40 mouse cellular contexts compared by ENCODE assay signal in genomic region chr6:34979291-34979690, GRCm38 (mm10). TPM values are rescaled to one million over a fixed set of nuclear protein-coding genes. Genes with fewer than 3 reads are reported as not detected.
"Had no signal": no experiment of that assay in that cellular context is flagged by ENCODE, and none has a peak within 500 bp of the region (broad histone marks: within the 10 kb centered on the region; RNA-seq: fewer than 3 reads in every experiment).

No protein-coding gene starts in this region.

- H3K4me2 ChIP-seq: embryonic facial prominence, embryonic 12.5 days; embryonic facial prominence, embryonic 13.5 days; embryonic facial prominence, embryonic 15.5 days; forebrain, embryonic 12.5 days; forebrain, embryonic 13.5 days; forebrain, embryonic 15.5 days had no signal

- DNase-seq: cerebellum, adult 18-20 months; cerebellum, adult 2 months; cerebellum, adult 8-10 months; cerebellum, adult 9-10 months; cerebellum, adult 9-11 months; cerebellum, postnatal 10 days; cerebellum, postnatal 14 days; cerebellum, postnatal 25 days; cerebellum, postnatal 36 days; embryo, embryonic 11 days; forebrain, postnatal 0 days; gastrocnemius, adult 2 months; gastrocnemius, postnatal 10 days; gastrocnemius, postnatal 14 days; gastrocnemius, postnatal 25 days; gastrocnemius, postnatal 36 days; heart, adult 11 months; heart, adult 18-20 months; heart, adult 2 months had no signal

- H3K4me1 ChIP-seq: embryonic facial prominence, embryonic 13.5 days; embryonic facial prominence, embryonic 15.5 days; forebrain, embryonic 12.5 days; forebrain, embryonic 13.5 days; forebrain, embryonic 15.5 days had no signal

- H3K27ac ChIP-seq: embryonic facial prominence, embryonic 10.5 days; embryonic facial prominence, embryonic 12.5 days; embryonic facial prominence, embryonic 13.5 days; embryonic facial prominence, embryonic 15.5 days; forebrain, embryonic 12.5 days; forebrain, embryonic 13.5 days; forebrain, embryonic 15.5 days; gastrocnemius, adult 2 months; heart, adult 2 months had no signal

- ATAC-seq: forebrain, embryonic 13.5 days; forebrain, embryonic 14.5 days; forebrain, embryonic 15.5 days; forebrain, embryonic 16.5 days; forebrain, postnatal 0 days had no signal

- H3K27me3 ChIP-seq: embryonic facial prominence, embryonic 12.5 days; embryonic facial prominence, embryonic 13.5 days; embryonic facial prominence, embryonic 15.5 days; forebrain, embryonic 12.5 days; forebrain, embryonic 13.5 days; forebrain, embryonic 15.5 days had no signal

- H3K9ac ChIP-seq: embryonic facial prominence, embryonic 12.5 days; embryonic facial prominence, embryonic 13.5 days; embryonic facial prominence, embryonic 15.5 days; forebrain, embryonic 12.5 days; forebrain, embryonic 13.5 days; forebrain, embryonic 15.5 days; forebrain, postnatal 0 days had no signal

- H3K4me3 ChIP-seq: embryonic facial prominence, embryonic 10.5 days; embryonic facial prominence, embryonic 12.5 days; embryonic facial prominence, embryonic 13.5 days; embryonic facial prominence, embryonic 15.5 days; erythroblast, embryonic 14.5 days; forebrain, embryonic 12.5 days; forebrain, embryonic 13.5 days; forebrain, embryonic 15.5 days; gastrocnemius, adult 2 months; heart, adult 2 months had no signal

- H3K9me3 ChIP-seq: embryonic facial prominence, embryonic 10.5 days; embryonic facial prominence, embryonic 12.5 days; embryonic facial prominence, embryonic 13.5 days; embryonic facial prominence, embryonic 15.5 days; forebrain, embryonic 12.5 days; forebrain, embryonic 13.5 days; forebrain, embryonic 15.5 days had no signal

- H3K36me3 ChIP-seq: embryonic facial prominence, embryonic 10.5 days; embryonic facial prominence, embryonic 12.5 days; embryonic facial prominence, embryonic 13.5 days; embryonic facial prominence, embryonic 15.5 days; forebrain, embryonic 12.5 days; forebrain, embryonic 15.5 days had no signal

RNA-seq across cellular contexts. Expression of gene Slc23a4, which starts 8.9 kb away (rescaled TPM):
- total RNA-seq: gastrocnemius, adult 2 months; gastrocnemius, adult 8-10 months; gastrocnemius, postnatal 36 days had no signal
- polyA plus RNA-seq: embryonic facial prominence, embryonic 11.5 days; erythroblast, embryonic 14.5 days had no signal

RNA-seq across cellular contexts. Expression of gene Stra8, which starts 59.3 kb away (rescaled TPM):
- total RNA-seq: common myeloid progenitor, adult 5-6 weeks; forebrain, postnatal 0 days; gastrocnemius, adult 18-20 months; gastrocnemius, adult 2 months; gastrocnemius, adult 8-10 months; gastrocnemius, postnatal 10 days; gastrocnemius, postnatal 14 days; gastrocnemius, postnatal 25 days; gastrocnemius, postnatal 36 days; gastrocnemius, postnatal 4 days; granulocyte monocyte progenitor cell, adult 5-6 weeks; heart, adult 18-20 months; heart, adult 2 months; heart, adult 8-10 months had no signal
- polyA plus RNA-seq: cerebellum, adult 2 months; cortical plate, adult 2 months; embryonic facial prominence, embryonic 11.5 days; embryonic facial prominence, embryonic 12.5 days; embryonic facial prominence, embryonic 13.5 days; embryonic facial prominence, embryonic 14.5 days; embryonic facial prominence, embryonic 15.5 days; erythroblast, embryonic 14.5 days; forebrain, embryonic 12.5 days; forebrain, embryonic 13.5 days; forebrain, embryonic 14.5 days; forebrain, embryonic 15.5 days; forebrain, embryonic 16.5 days; forebrain, postnatal 0 days; frontal cortex, adult 2 months; gonadal fat pad, adult 2 months; heart, adult 2 months had no signal
